Mouse (Mus musculus): ENCODE results near the gene Fam198a.
"Not testable (repeated sequence)": the region's sequence is repeated elsewhere in the genome, so short reads cannot be mapped to it uniquely, and the experiment has no call there.

Fam198a gene

GRCm38 (mm10) chr9:122021171-122021570 lies 70.4 kb downstream of the Fam198a start:
- not testable (repeated sequence) for DNase-seq (ENCODE audit: low read depth, low spot score)

- DNase-seq (ENCODE audit: low read depth, low spot score): no peak
Observed at GRCm38 (mm10) chr9:122021581-122021980, 70.8 kb downstream of the Fam198a start.

DNA sequence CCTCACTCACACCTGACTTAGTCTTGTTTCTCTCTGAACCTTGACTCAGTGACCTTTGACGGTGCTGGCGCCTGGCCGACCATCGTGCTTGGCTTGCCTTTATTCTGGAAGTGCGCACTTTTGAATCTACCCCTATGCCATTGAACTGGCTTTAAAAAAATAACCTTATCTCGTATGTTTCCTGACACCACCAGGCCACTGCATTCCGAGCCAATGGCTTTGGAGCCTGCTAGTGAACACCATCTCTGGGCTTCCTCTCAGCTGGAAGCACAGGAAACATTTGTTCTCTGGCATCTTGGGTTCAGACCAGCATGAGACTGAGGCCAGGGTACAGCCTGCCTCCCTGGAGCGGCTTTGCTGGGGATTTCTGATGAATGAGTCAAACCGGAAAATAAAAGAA lies 72.0 kb downstream of the Fam198a start:
- no peak for DNase-seq (ENCODE audit: low read depth, low spot score)

DNA sequence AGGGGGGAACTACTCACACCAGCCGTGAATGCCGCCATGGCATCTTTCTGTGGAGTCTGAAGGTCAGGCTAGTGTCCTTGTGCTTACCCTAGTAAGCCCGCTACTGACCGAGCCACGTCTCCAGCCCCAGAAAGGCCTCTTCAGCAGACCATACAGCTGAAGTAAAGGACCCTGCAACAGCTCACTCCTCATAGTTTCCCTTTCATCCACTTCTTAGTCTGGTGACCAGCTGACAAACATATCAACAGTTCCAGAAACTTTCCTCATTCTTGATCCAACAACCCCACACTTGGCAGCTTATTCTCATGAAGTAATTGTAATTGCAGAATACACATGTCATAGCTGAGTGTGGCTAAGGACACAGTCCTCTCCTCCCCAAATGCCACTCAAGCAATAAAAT lies 73.1 kb downstream of the Fam198a start:
- no peak for DNase-seq (ENCODE audit: low read depth, low spot score)

DNA sequence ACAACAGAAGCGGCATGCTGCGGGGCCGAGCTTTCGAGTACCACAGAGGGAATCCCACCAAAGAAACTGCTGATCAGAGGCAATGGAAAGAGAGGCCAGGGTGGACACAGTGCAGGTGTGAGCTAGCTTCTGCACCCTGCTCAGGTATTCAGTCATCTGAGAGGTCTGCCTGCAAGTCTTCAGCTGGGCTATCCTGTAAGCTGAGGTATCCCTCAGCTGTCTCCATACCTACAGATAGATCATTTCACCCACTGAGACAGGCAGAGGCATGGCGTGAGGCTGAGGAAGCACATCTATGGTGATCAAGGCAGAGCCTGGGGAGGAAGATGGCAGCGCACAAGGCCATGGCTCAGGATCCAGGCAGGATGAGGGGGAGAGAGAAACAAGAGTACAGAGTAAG lies 73.6 kb downstream of the Fam198a start:
- no peak for DNase-seq (ENCODE audit: low read depth, low spot score)

DNA sequence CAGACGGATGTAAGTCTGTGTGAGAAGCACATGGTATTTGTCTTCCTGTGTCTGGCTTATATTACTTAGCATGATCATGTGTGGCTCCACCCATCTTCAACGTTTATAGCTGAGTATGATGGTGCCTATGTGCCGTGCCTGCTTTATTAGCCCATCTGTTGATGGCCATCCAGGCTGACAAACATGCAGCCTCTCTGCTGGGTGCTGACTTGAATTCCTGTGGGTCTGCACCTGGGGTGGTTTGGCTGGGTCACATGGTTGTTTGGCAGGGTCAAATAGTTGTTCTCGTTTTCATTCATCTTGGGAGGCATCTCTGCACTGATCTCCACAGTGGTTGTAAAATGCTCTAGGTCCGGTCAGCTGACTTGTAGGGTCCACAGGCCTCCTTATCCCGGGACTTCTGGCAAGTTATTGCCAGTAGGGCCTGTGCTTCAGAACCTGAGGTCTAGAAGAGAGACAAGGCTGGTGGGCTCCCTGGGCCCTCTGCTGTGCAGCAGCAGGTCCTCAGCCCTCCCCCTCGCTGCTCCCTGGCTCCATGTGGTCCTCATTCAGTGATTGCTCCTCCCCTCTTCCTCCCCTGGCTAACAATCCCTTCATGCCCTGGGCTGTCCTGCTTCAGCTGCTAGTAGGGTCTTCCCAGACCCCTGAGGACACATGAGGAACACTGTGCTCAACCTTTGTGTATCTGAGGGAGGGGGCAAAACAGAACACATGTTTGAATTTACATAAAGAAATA lies 75.2 kb downstream of the Fam198a start:
- no peak for DNase-seq (ENCODE audit: low read depth, low spot score)

GRCm38 (mm10) chr9:122027081-122027913 lies 76.5 kb downstream of the Fam198a start:
- no peak for DNase-seq (ENCODE audit: low read depth, low spot score)

- DNase-seq (ENCODE audit: low read depth, low spot score): no peak
Observed at GRCm38 (mm10) chr9:122027914-122028745, 77.3 kb downstream of the Fam198a start.

DNA sequence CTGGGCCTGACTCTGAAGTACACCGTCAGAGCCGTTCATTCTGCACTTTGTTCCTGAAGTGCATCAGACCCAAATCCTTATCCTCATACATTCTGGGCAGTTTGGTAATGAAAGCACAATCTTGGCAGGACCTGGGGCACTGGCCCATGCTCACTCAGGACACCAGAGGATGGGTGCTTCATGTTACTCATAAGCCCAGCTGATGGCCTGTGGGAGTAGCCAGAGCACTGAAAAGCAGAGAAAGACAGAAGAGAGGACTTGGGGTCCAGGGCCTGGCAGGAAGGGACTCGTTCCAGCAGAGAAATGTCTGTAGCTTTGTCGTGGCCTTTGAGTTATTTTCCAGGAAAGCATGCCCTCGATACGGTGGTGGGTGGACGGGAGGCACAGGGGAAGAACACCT lies 79.0 kb downstream of the Fam198a start:
- no peak for DNase-seq (ENCODE audit: low read depth, low spot score)

Data from telencephalon, adult 2 months (tissue).